Mouse (Mus musculus): ENCODE measurements around the gene Scarb2.

DNA sequence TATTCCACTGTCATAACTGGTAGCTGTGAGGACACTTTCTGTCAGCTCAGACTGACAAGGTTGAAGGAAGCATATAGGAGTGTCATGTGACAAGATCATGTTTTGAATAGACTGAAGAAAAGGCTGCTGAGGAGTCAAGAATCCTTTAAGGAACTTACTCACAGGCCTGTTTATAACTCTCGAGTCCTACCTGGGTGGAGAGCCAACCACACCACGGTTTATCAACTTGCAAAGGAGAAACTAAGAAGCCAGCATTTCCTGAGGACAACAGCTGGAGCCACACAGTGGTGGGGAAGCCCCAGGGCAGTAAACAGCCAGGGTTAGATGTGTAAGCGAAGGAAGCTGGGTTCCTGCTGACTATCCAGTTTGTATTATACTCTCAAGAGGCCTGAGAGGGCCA lies 7.3 kb downstream of the Scarb2 start:
- TF ChIP-seq GATA1 (IDR thresholded peaks at IDR 0.05; ENCODE audit: borderline replicate concordance, low read length), result no peak
- no peak for TF ChIP-seq FLI1 (IDR thresholded peaks at IDR 0.05; ENCODE audit: low read length)

All from megakaryocyte, embryonic 14.5 days (primary cell).